Mouse (Mus musculus) embryonic stem cell, embryonic (primary cell): ENCODE results near the gene Sprr2a3.

Experiments
- CTCF ChIA-PET, 4 experiments: fragments of 300-600 bp in 2 of 4; fragments of 350-600 bp in 2 of 4; sonication (Branson Sonifier 250); formaldehyde crosslinking; loops; one replicate each; lab custom pipeline; 2022; ENCODE audit warnings: inconsistent platforms in 2 of 4; lab: Charles Lee
- POLR2A ChIA-PET, 4 experiments: fragments of 300-600 bp in 2 of 4; fragments of 350-600 bp in 2 of 4; sonication (Branson Sonifier 250); formaldehyde crosslinking; loops; one replicate each; lab custom pipeline; 2022; ENCODE audit warnings: antibody characterized with exemption in 4 of 4, inconsistent platforms in 1 of 4; lab: Charles Lee

Sprr2a3 gene

GRCm38 (mm10) chr3:92338840-92339239 is 53.6 kb downstream of the Sprr2a3 start, which contains the start of gene Sprr2d:
Sprr2d (plus strand) TSS chr3:92339140.
- ChIA-PET CTCF (no interaction called here), POLR2A (no interaction called here)
